Mouse (Mus musculus): ENCODE measurements around the gene Slc20a1. TPM values are rescaled to one million over a fixed set of nuclear protein-coding genes. Genes with fewer than 3 reads are reported as not detected.

Slc20a1 gene
- polyA plus RNA-seq, 1 experiment from 2014 or later, result 49.3 TPM

GRCm38 (mm10) chr2:129233803-129234477 lies 35.4 kb downstream of the Slc20a1 start:
- no peak overlapping the region for H3K4me2 ChIP-seq (replicated peaks)
- no peak overlapping the region for H3K27ac ChIP-seq
- H3K27me3 ChIP-seq, result no peaks in the 10 kb centered on the region
- no peaks in the 10 kb centered on the region for H3K36me3 ChIP-seq
- H3K9me3 ChIP-seq (replicated peaks), result no peaks in the 10 kb centered on the region
- H3K9ac ChIP-seq, result no peak overlapping the region
- H3K4me3 ChIP-seq, result no peak overlapping the region
- no peak for ATAC-seq (ENCODE audit: low FRiP score)
- no peaks in the 10 kb centered on the region for H3K4me1 ChIP-seq
- WGBS, result 54% methylated on average over 9 of the region's 9 CpGs

GRCm38 (mm10) chr2:129234731-129235130 lies 36.2 kb downstream of the Slc20a1 start:
- H3K9me3 ChIP-seq (replicated peaks), result no peaks in the 10 kb centered on the region
- no peak overlapping the region for H3K27ac ChIP-seq
- WGBS, result 81% methylated on average over 2 of the region's 2 CpGs
- no peaks in the 10 kb centered on the region for H3K27me3 ChIP-seq
- no peak overlapping the region for H3K4me2 ChIP-seq (replicated peaks)
- no peaks in the 10 kb centered on the region for H3K36me3 ChIP-seq
- no peak overlapping the region for H3K9ac ChIP-seq
- H3K4me1 ChIP-seq, result no peaks in the 10 kb centered on the region
- no peak overlapping the region for H3K4me3 ChIP-seq
- ATAC-seq (ENCODE audit: low FRiP score), result no peak

GRCm38 (mm10) chr2:129236526-129236925 lies 38.0 kb downstream of the Slc20a1 start:
- H3K36me3 ChIP-seq, result no peaks in the 10 kb centered on the region
- 0 out of 2 replicates have a peak, but pooled peaks cover 4% of the 10 kb centered on the region for H3K4me1 ChIP-seq
- H3K27me3 ChIP-seq, result no peaks in the 10 kb centered on the region
- no peaks in the 10 kb centered on the region for H3K9me3 ChIP-seq (replicated peaks)
- no peak overlapping the region for H3K27ac ChIP-seq
- H3K4me3 ChIP-seq, result no peak overlapping the region
- no peak for ATAC-seq (ENCODE audit: low FRiP score)
- no peak overlapping the region for H3K4me2 ChIP-seq (replicated peaks)
- 67% methylated on average over 4 of the region's 4 CpGs for WGBS
- H3K9ac ChIP-seq, result no peak overlapping the region

- Histone ChIP-seq H3K4me3 (no peak overlapping the region), H3K27me3 (no peaks in the 10 kb centered on the region), H3K4me1 (peaks cover 7% of the 10 kb centered on the region; the same call in 1 of the 2 replicates), H3K27ac (no peak overlapping the region), H3K36me3 (no peaks in the 10 kb centered on the region), H3K9me3 (replicated peaks) (no peaks in the 10 kb centered on the region), H3K4me2 (replicated peaks) (no peak overlapping the region), H3K9ac (no peak overlapping the region)
- no peak for ATAC-seq (ENCODE audit: low FRiP score)
- WGBS, result 69% methylated on average over 9 of the region's 9 CpGs
These were observed 42.3 kb downstream of the Slc20a1 start for GRCm38 (mm10) chr2:129240726-129241432.

GRCm38 (mm10) chr2:129241845-129242833 lies 43.6 kb downstream of the Slc20a1 start:
- no peaks in the 10 kb centered on the region for H3K36me3 ChIP-seq
- ATAC-seq (ENCODE audit: low FRiP score), result no peak
- no peak overlapping the region for H3K27ac ChIP-seq
- H3K9ac ChIP-seq, result no peak overlapping the region
- H3K4me3 ChIP-seq, result no peak overlapping the region
- 54% methylated on average over 7 of the region's 7 CpGs for WGBS
- H3K4me1 ChIP-seq, result peaks cover 7% of the 10 kb centered on the region; the same call in 1 of the 2 replicates
- H3K4me2 ChIP-seq (replicated peaks), result no peak overlapping the region
- no peaks in the 10 kb centered on the region for H3K9me3 ChIP-seq (replicated peaks)
- H3K27me3 ChIP-seq, result no peaks in the 10 kb centered on the region

- Histone ChIP-seq H3K9me3 (replicated peaks) (no peaks in the 10 kb centered on the region), H3K4me2 (replicated peaks) (no peak overlapping the region), H3K4me3 (no peak overlapping the region), H3K27me3 (no peaks in the 10 kb centered on the region), H3K9ac (no peak overlapping the region), H3K4me1 (peaks cover 7% of the 10 kb centered on the region; the same call in 1 of the 2 replicates), H3K27ac (no peak overlapping the region), H3K36me3 (no peaks in the 10 kb centered on the region)
- no peak for ATAC-seq (ENCODE audit: low FRiP score)
- 86% methylated on average over 4 of the region's 4 CpGs for WGBS
These were observed 44.4 kb downstream of the Slc20a1 start for GRCm38 (mm10) chr2:129243005-129243404.

- WGBS, result 50% methylated on average over 9 of the region's 9 CpGs
- no peak overlapping the region for H3K9ac ChIP-seq
These were observed 45.2 kb downstream of the Slc20a1 start for GRCm38 (mm10) chr2:129243786-129244185.

GRCm38 (mm10) chr2:129244446-129245120 lies 46.0 kb downstream of the Slc20a1 start:
- Histone ChIP-seq H3K9ac (no peak overlapping the region), H3K4me2 (replicated peaks) (no peak overlapping the region), H3K27ac (no peak overlapping the region), H3K4me3 (no peak overlapping the region), H3K4me1 (peaks cover 7% of the 10 kb centered on the region; the same call in 1 of the 2 replicates), H3K9me3 (replicated peaks) (no peaks in the 10 kb centered on the region), H3K27me3 (no peaks in the 10 kb centered on the region), H3K36me3 (no peaks in the 10 kb centered on the region)
- no peak for ATAC-seq (ENCODE audit: low FRiP score)
- 80% methylated on average over 20 of the region's 20 CpGs for WGBS

More at GRCm38 (mm10) chr2:129243786-129244185, 45.2 kb downstream of the Slc20a1 start:
- Histone ChIP-seq H3K27me3 (no peaks in the 10 kb centered on the region), H3K9me3 (replicated peaks) (no peaks in the 10 kb centered on the region), H3K27ac (no peak overlapping the region), H3K4me3 (no peak overlapping the region), H3K4me2 (replicated peaks) (no peak overlapping the region), H3K36me3 (no peaks in the 10 kb centered on the region), H3K4me1 (peaks cover 7% of the 10 kb centered on the region; the same call in 1 of the 2 replicates)
- no peak for ATAC-seq (ENCODE audit: low FRiP score)

GRCm38 (mm10) chr2:129245618-129246017 lies 47.1 kb downstream of the Slc20a1 start:
- Histone ChIP-seq H3K27me3 (no peaks in the 10 kb centered on the region), H3K27ac (no peak overlapping the region), H3K4me2 (replicated peaks) (no peak overlapping the region), H3K9ac (no peak overlapping the region), H3K4me3 (no peak overlapping the region), H3K9me3 (replicated peaks) (no peaks in the 10 kb centered on the region), H3K36me3 (no peaks in the 10 kb centered on the region), H3K4me1 (peaks cover 7% of the 10 kb centered on the region; the same call in 1 of the 2 replicates)
- ATAC-seq (ENCODE audit: low FRiP score), result no peak
- WGBS, result 63% methylated on average over 5 of the region's 5 CpGs

GRCm38 (mm10) chr2:129246436-129246835 lies 47.9 kb downstream of the Slc20a1 start:
- H3K27ac ChIP-seq, result no peak overlapping the region
- ATAC-seq (ENCODE audit: low FRiP score), result no peak
- 76% methylated on average over 7 of the region's 7 CpGs for WGBS
- no peak overlapping the region for H3K4me3 ChIP-seq
- H3K9ac ChIP-seq, result no peak overlapping the region
- no peak overlapping the region for H3K4me2 ChIP-seq (replicated peaks)
- H3K27me3 ChIP-seq, result no peaks in the 10 kb centered on the region
- H3K9me3 ChIP-seq (replicated peaks), result no peaks in the 10 kb centered on the region
- peaks cover 3% of the 10 kb centered on the region; the same call in 1 of the 2 replicates for H3K4me1 ChIP-seq
- H3K36me3 ChIP-seq, result no peaks in the 10 kb centered on the region

GRCm38 (mm10) chr2:129246924-129247323 lies 48.4 kb downstream of the Slc20a1 start:
- Histone ChIP-seq H3K4me3 (no peak overlapping the region), H3K27ac (no peak overlapping the region), H3K4me1 (peaks cover 3% of the 10 kb centered on the region; the same call in 1 of the 2 replicates), H3K36me3 (no peaks in the 10 kb centered on the region), H3K27me3 (no peaks in the 10 kb centered on the region), H3K9ac (no peak overlapping the region), H3K9me3 (replicated peaks) (no peaks in the 10 kb centered on the region), H3K4me2 (replicated peaks) (no peak overlapping the region)
- 92% methylated on average over 12 of the region's 12 CpGs for WGBS
- ATAC-seq (ENCODE audit: low FRiP score), result no peak

Data from hindbrain, embryonic 12.5 days (tissue).